Mouse (Mus musculus) megakaryocyte-erythroid progenitor cell, adult 5-6 weeks (primary cell): ENCODE measurements at regions not wholly inside any gene's neighbourhood (a gene's known extent, or its start where the extent isn't known, plus 50 kb on each side); places are given as distances from the start of the nearest gene placed in this dataset.
A peak's percentile ranks its signal among the peaks of the same experiment; 100 is the strongest.

ENCODE experiments used
- ATAC-seq: replicated peaks from 2 replicates; pipeline ENCODE4 v1.8.0; 2016; ENCODE audit warnings: mild to moderate bottlenecking, inconsistent platforms; ENCODE audit not compliant: severe bottlenecking, poor library complexity, low FRiP score, low TSS enrichment

GRCm38 (mm10) chr6:122394160-122394559 lies 53.8 kb upstream of the Phc1 start:
- peak; percentile 76 for ATAC-seq

DNA sequence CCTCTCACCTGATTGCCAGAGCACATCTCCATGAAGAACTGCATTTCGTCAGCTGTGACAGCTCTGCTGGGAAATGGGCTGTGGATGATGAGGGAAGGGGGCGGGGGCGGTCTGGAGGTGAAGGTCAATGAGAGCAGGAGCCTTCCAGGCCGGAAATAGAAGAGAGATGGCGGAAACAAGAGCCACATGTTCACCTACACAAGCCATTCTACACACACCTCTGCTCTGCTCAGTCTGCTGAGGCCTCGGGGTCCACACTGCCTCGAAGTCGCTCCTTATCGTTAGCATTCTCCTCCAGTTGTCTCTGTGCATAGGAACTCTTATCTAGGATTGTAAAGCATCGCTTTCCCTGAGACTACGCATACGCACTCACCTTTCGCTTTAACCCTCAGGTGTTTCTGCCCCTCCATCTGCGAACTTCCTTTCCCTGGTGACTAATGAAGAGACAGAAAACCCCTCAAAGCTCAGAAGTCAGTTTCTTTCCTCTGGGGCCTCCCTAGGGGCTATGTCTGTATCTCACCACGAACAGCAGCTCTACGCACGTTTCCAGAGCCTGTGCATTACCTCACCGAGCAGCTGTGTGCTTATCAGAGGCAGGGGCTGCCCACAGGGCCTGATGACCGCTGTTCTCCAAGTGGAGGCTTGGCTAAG lies 53.0 kb upstream of the Phc1 start:
- ATAC-seq: peak; percentile 75

DNA sequence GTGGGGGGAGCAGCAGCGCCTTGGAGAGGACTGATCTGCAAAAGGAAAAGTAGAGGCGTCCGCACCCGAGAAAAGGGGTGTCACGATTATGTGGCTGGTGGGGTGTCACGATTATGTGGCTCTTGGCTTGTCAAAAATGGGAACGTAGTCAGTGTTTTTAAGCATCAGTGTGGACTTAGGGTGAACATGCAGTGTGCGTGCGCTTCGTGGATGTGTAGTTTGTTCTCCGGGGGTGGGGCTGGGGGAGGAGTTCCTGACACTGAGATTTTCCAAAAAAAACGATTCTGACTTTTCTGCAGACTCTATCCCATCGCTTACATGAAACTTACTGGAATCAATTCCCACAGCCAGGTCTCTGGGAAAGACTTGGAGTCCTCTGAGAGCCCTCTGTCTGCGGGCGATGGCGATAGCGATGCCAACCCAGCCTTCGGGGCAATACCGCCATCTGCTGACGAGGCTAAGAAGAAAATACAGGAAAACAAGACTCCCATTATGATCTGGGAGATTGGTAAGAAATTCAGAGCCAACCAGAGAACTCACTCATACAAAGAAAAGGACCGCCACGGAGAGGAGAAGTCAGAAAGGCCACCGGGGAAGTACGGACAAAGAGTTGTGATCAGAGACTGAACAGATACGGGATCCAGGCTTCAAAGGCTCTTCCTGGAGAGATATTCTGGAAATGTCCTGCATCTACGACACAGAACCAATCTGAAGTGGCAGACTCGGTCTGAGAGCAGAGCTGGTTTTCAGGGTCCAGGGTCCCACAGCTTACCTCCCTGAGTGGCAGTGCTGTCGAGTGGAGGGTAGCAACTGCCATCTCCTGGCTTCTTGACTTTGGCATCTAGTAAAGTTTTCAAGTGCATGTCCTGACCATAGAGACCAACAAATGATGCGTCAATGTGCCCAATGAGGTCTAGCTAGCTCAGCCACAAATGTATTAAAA lies 51.6 kb upstream of the Phc1 start:
- peak; percentile 31; the same call in 1 of the 2 replicates for ATAC-seq

DNA sequence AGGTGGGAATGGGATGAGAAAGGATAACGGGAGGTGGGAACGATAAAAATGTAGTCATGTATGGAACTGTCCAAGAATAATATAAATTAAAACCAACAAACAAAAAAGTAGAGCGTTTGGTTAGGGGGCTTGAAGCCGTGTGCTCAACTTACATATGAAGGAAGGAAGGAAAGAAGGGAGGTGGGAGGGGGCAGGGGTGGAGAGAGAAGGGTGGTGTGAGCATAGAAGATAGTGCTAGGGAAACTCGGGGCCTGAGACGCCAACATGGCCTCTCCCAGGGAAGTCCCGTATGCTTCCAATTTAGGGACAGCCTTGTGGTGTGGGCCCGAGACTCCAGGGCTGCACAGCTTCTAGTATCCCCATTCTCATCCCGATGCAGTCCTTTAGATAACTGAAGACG lies 50.8 kb upstream of the Phc1 start:
- no peak for ATAC-seq

- 0 out of 2 replicates have a peak, but pooled peaks have one; percentile 6 for ATAC-seq
Observed at GRCm38 (mm10) chr6:122390720-122391119, 50.4 kb upstream of the Phc1 start.
